Mouse (Mus musculus) urinary bladder, postnatal 10 days (tissue): ENCODE measurements around the gene Parvg.
"Not testable (repeated sequence)": the region's sequence is repeated elsewhere in the genome, so short reads cannot be mapped to it uniquely, and the experiment has no call there.

Experiments
- DNase-seq: peaks from one replicate; pipeline ENCODE4 v3.0.0; 2022; ENCODE audit warnings: low spot score

Gene Parvg

DNA sequence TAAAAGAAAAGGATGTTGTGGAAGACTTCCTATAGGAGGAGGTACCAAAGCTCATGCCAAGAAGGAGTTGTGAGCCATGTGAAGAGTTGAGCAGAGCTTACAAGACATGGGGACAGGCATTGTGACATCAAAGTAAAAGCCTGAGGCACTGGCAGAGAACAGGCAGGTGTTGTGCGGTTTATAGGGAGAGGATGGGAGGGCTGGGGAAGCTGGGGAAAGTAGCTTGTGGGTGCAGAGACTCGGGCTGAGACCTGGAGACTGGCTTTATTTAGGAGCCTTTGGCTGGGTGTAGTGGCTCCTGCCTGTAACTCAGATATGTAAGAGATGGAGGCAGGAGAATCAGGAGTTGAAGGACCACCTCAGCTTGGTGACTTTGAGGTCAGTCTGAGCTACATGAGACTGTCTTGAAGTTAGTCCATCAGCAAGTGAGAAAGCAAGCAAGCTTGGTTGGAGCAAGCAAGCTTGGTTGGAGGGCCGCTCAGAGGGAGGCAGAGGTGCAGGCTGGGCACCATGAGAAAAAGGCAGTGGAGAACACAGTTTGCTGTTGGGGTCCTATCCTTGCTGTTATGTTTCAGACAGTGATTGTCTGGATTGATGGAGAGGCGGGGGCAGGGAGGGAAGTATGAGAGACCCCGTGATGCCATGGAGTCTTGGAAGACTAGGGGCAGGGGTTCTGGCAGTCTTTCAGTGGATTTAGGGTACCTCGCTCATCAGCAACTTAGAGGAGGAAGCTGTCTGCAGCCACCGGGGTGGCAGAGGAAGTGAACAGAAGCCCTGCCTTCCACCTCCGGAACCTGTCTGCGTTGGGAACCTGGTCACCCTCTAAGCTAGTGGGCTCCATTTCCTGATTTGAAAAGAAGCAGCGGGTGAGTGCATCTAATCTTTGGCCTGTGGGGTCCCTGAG, at the start of gene Parvg:
TSS of gene Parvg (plus strand) at position 61 of the 904 bp plus-strand sequence.
- DNase-seq, result no peak

- no peak for DNase-seq
Observed at GRCm38 (mm10) chr15:84276066-84276465, 47.8 kb upstream of the Parvg start.

- no peak for DNase-seq
Observed at GRCm38 (mm10) chr15:84278091-84278490, 45.7 kb upstream of the Parvg start.

DNA sequence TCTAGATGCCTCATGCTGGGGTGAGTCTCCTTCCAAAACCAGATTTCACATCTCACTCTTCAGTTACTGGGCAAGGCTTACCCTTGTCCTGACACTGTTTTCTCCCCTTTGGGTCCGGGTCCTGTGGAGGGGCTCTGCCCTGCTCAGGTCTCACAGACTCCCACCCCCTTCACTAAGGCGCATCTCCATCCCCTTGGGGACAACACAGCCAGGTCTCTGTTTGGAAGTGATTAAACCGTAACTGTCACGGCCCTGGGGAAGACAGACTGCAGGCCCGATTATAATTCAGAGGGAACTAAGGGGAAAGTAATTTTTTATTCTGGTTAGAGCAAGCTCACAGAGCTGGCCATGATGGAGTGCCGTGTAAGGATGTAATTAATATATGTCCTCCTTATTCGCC, 45.2 kb upstream of the Parvg start:
- no peak for DNase-seq

DNA sequence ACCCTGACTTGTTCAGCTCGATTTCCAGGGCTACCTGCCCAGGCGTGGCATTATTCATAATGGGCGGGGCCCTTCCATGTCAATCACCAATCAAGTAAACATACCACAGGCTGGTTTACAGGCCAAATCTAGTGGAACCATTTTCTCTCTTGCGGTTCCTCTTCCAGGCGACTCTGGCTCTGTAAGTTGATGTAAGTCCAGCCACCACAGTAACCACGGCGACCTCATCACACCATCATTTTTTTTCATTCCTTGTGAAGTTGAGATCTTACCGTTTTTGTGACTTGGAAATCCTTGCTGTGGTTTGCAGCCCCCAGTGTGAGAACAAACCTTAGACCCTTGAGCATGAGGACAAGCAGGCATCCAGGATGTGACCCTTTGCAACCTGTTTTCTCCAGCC, 43.5 kb upstream of the Parvg start:
- no peak for DNase-seq

- no peak for DNase-seq
Observed at GRCm38 (mm10) chr15:84280712-84281347, 43.0 kb upstream of the Parvg start.

GRCm38 (mm10) chr15:84282206-84283085, 41.4 kb upstream of the Parvg start:
- DNase-seq, result no peak

- no peak for DNase-seq
Observed at GRCm38 (mm10) chr15:84284059-84284458, 39.8 kb upstream of the Parvg start.

DNA sequence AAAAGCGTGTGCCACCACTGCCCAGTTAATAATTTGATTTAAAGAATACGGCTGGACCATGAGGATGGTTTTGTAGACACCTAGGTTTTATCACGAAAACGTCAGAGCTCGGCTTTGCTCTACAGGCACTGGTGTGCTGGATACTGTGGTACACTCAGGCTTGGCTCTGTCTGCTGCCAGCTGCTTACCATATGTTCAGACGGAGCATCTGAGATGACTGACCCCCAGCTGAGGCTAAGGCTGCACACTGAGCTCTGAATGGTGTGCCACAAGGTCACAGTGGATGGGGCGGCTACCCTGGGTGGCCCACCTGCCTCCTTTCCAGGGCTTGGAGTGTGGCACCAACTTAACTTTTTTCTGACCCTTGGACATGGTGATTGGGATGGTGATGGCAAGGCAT, 38.4 kb upstream of the Parvg start:
- no peak for DNase-seq

- not testable (repeated sequence) for DNase-seq
Observed at GRCm38 (mm10) chr15:84288953-84289352, 34.9 kb upstream of the Parvg start.

DNA sequence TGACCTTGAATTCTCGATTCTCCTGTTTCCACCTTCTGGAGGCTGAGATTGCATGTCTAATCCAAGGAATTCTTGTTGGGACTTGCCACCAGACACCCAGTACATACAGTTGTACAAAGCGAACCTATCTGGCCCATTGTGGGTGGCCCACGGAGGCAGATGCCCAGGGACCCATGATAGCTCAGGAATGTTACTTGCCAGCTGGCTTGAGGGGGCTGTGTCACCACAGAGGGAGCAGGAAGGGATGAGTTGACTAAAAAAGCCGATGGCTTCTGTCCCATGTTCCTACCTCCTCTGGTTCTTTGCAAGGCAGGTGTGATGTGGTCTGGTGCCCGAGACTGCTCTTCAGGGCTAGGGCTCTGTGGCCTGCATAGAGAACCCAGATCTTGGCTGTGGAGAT, 32.7 kb upstream of the Parvg start:
- DNase-seq, result no peak

DNA sequence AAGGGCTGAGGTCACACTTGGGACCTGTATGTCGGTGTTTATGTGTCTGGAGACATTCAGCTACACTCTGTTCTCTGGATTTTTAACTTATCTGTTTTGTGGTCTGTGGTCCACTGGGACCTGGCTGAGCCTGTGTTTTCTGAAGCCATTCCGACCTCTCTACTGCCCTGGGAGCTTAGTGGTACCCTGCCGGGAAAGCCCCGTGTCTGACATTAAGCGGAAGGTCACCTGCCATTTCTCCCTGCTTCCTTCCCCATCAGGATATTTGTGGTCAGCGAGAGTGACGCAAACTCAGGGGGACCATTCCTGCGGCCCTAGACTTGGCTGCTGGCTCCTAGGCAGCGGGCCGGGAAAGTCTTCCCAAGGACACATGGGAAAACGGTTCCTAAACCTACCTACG, 30.2 kb upstream of the Parvg start:
- DNase-seq, result no peak

GRCm38 (mm10) chr15:84294391-84294790, 29.4 kb upstream of the Parvg start:
- no peak for DNase-seq

GRCm38 (mm10) chr15:84295225-84295624, 28.6 kb upstream of the Parvg start:
- DNase-seq, result no peak

GRCm38 (mm10) chr15:84297454-84297853, 26.4 kb upstream of the Parvg start:
- no peak for DNase-seq

DNA sequence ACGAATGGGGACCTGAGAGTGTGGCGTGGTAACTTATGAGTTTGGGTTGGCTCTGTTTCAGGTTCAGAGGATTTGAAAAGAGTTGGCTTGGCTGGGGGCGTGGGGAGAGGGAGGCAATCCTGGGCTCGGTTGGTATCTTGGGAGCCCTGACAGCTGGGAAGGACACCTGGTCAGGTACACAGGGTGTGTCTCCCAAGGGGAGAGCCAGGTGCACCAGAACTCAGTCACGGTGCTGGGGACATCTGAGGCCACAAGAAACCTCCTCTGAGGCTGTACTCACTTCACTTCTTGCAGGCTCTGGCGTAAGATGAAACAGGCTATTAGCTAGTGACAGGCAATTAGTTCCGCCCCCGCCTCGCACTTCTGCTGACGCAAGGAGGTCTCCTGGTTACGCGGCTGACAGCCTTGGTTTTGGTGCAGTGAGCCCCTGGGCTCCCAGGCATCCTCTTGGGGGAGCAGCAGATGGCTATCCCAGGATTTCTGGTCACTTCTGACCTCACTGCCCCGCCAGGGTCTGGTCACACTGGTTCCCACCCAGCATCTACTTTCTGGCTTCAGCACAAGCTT, 24.9 kb upstream of the Parvg start:
- DNase-seq, result no peak

DNA sequence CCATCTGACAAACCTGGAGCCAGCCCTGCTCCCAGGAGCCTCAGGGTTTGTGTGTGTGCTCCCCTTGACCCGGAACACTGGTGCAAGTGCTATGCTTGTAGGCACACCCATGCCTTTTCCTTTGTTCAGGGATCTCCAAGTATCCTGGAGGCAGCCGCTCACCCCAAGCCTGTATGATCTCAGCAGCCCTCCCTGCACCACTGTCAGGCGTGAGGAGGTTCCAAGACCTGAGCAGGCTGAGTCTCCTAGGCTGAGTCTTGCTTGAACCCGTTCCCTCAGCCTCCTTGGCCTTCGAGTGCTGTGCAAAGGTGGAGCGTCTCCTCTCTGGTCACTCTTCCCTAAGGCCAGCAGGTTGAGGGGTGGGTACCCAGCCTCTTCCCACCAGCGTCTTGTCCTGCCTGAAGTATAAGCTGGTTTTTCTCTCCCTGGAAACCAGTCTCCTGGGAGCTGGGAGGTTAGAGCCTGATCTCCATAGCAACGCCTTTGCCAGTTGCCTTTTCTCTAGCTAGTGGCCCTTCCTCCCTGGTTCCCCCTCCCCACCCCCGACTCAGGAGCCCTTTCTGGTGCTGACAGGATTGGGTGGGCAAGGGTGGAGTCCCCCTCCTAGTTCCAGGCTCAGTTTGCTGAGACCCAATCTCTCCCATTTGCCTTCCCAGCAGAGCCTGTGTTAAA, 24.0 kb upstream of the Parvg start:
- DNase-seq, result no peak

DNA sequence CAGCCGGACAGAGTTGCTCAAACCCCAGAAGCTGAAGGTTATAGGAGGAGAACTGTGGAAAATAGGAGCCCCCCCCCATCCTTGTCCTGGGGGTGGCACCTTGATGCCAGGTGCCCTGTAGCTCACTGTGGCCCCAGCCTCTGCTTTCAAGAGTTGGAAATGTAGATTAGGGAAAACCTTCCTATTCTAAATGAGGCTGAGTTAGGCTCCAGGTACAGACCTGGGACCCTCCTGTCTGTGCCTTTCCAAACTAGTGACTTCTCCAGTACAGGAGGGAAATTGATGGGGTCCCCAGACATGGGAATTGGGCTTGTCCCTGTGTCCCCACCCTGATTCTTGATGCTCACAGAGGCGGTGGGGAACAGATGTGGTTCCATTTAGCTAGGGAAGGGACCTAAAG, 23.2 kb upstream of the Parvg start:
- no peak for DNase-seq

- DNase-seq, result no peak
Observed at GRCm38 (mm10) chr15:84301026-84301425, 22.8 kb upstream of the Parvg start.

DNA sequence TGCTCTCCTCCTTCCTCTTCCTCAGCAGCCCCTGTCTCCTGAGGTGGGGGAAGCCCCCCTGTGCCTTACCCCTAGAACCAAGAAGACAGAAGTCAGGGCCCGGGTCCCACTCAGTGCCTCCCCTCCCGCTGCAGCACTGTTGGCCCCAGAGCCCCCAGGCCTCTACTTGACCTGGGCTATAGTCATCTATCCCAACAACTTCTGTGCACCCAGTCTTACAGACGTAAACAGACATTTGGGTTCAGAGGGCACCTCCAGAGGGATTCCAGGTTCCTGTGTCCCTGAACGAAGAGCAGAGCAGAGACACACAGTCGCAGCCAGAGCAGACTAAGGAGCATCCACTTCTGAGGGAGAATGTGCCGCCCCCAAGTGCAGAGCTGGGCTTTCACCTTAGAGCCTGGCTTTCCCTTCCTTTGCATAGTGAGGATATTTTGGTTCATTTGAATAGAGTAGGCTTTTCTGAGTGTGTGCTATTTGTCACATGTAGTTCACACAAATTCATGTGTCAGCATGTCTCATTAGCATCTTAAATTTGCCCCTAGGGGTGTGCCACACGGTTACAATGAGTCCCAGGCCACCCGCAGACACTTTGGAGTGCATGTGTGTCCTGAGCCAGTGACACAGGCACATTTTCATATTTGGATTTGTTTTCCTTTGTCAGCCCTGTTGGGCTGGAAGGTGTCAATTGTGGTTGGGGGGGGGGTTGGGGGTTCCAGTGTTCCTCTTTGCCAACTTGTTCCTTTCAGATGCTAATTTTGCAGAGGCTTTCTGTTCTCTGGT, 22.0 kb upstream of the Parvg start:
- DNase-seq, result no peak

- DNase-seq, result no peak
Observed at GRCm38 (mm10) chr15:84303264-84303663, 20.6 kb upstream of the Parvg start.
